Mouse (Mus musculus) urinary bladder, adult 2 months (tissue): Measurements from ENCODE around the gene Vmn1r31. TPM values are rescaled to one million over a fixed set of nuclear protein-coding genes. Genes with fewer than 3 reads are reported as not detected.

Source experiments
- DNase-seq: peaks from one replicate; pipeline ENCODE4 v3.0.0; 2022; ENCODE audit warnings: low spot score
- polyA plus RNA-seq: library from polyadenylated mRNA; depleted of rRNA; stranded (reverse); fragments of >200 nt; gene quantifications from 2 replicates; pipeline ENCODE4 v1.2.3, GENCODE M21; 2012; rRNA removed

The Vmn1r31 gene
- polyA plus RNA-seq, result not detected in 2 replicates

- no peak for DNase-seq
Measured at GRCm38 (mm10) chr6:58475230-58475629, at the start of gene Vmn1r31. Gene Vmn1r31 (minus strand): TSS chr6:58475330.

- DNase-seq, result no peak
Measured at GRCm38 (mm10) chr6:58443285-58443684, 31.8 kb downstream of the Vmn1r31 start, which contains the start of gene Vmn1r30. Gene Vmn1r30 (minus strand): TSS chr6:58443385.

Other genes starting within 250 kb of the Vmn1r31 start
- gene Vmn1r28, start 213.3 kb downstream of the Vmn1r31 start, polyA plus RNA-seq, result not detected in 2 replicates
- not detected in 2 replicates for gene Vmn1r29, start 173.8 kb downstream of the Vmn1r31 start, polyA plus RNA-seq
- not detected in 2 replicates for gene Vmn1r30, start 31.9 kb downstream of the Vmn1r31 start, polyA plus RNA-seq
- 32.0 and 34.1 TPM in 2 replicates for gene Abcg2, start 109.2 kb upstream of the Vmn1r31 start, polyA plus RNA-seq